Mouse (Mus musculus) MN1 (cell line): ENCODE measurements around the gene Ren1.
"Not testable (repeated sequence)": the region's sequence is repeated elsewhere in the genome, so short reads cannot be mapped to it uniquely, and the experiment has no call there.

Source experiments
- DNase-seq: peaks from one replicate; pipeline ENCODE4 v3.0.0-alpha.2; 2016; ENCODE audit warnings: low spot score

The Ren1 gene

DNA sequence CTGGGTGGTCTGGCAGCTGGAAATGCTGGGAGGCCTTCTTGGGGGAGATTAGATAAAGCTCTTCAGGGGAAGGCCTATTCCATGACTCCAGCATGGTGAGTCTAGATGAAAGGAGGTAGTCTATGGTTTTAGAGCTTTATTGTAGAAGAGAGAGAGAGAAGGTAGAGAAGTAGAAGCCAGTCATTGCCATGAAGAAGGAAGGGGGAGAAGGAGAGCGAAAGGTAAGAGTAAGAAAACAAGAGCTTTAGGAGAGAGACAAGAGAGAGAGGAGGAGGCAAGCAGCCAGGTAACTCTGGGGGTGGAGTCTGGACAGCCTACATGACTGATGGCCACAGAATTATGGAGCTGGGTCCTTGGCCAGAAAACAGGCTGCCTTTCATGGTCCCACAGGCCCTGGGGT, at the start of gene Ren1:
Ren1 (plus strand) TSS at position 301 of the 400 bp plus-strand sequence.
- no peak for DNase-seq

DNA sequence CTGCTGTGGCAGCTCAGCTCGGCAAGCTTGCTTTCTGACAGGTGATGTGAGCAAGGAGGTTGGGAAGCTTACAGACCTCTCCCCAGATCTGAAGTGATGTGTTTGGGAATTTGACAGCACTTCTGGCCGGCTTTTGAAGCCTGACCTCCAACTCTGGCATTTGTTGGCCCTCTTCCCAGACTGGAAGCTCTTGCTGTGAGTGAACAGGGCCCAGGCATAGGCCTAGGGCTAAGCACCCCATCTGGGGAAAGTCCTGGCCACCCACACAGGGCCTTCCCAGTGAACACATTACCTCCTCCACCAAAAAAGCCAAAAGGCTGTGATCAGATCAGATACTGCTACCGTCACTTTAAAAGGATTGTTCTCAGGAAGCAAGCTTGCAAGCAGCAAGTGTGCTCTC, 47.8 kb upstream of the Ren1 start:
- DNase-seq: peak; percentile 82

DNA sequence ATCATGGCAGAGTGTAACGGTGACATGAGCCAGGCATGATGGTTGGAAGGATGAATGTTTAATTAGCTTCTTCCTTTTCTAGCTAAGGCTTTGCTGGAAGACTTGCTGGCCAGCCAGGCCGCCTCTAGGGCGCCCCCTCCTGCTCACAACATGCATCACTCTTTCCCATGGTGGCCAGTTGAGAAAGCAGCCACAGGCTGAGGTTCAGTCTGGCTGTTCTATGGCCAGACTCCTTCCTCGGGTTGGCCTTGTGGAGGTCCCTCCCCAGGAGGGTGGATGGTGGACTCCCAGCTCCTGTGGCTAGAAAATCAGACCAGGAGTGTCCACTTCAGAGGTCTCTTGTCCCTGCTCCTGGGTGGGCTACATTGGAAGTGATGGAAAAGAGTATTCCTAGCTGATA, 43.5 kb upstream of the Ren1 start:
- DNase-seq: peak; percentile 73

DNA sequence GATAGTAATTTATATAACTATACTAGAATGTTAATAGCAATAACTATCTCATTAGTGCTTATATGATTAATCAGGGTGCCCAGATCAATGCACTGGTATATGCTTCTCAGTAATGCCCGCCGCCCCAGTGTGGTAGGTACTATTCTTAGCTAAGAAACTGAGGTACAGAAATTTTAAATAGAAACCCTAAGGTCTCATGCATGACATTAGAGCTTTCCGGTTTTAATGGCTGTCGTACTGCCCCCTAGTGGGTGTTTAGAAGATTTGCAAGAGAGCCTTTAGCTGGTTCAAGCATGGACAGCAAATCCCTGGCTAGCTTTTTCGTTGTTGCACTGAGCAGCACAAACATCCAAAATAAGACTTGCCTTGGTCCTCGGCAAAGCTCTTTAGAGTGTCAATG, 43.0 kb upstream of the Ren1 start:
- peak; percentile 83 for DNase-seq

GRCm38 (mm10) chr1:133309652-133310267, 40.5 kb upstream of the Ren1 start, which contains the start of gene Golt1a:
Gene Golt1a, plus strand, starts transcription at chr1:133309800.
- DNase-seq: no peak

DNA sequence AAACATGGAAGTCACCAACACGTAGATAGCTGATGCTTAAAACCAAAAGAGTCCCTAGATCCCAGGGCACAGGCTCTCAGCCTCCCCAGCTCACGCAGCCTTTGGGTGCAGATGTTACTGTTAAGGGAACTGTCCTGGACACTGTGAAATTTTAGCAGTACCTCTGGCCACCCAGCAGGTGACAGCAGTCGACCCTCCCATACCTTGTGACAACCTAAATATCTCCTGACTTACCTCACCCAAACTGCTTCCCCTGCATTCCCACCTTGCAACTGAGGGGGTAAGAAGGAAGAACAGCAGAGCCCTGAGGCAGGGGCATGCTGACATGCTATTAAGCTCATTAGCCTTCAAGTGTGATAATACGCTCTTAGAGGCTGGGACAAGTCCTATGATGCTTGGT, 39.1 kb upstream of the Ren1 start:
- peak; percentile 51 for DNase-seq

DNA sequence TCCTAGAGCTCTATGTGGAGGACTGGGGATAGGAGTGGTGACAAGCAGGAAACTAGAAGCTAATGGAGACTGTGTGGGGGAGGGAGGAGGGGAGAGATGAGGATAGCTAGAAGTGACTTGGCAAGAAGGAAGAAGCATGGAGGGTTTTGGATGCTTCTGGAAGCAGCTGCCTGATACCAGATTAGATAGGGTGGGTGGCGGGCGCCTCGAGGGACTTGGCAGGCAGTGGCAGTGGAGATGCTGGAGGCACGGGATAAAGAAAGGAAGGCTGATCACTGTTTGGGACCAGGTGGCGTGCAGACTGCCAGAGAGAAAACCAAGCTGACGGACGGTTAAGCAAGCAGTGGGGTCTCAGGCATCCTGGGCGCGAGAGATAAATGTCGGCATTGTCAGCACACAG, 38.4 kb upstream of the Ren1 start:
- DNase-seq: peak; percentile 48

- peak; percentile 59 for DNase-seq
Measured at GRCm38 (mm10) chr1:133314364-133314763, 35.9 kb upstream of the Ren1 start.

- DNase-seq: no peak
Measured at GRCm38 (mm10) chr1:133315775-133316174, 34.5 kb upstream of the Ren1 start.

DNA sequence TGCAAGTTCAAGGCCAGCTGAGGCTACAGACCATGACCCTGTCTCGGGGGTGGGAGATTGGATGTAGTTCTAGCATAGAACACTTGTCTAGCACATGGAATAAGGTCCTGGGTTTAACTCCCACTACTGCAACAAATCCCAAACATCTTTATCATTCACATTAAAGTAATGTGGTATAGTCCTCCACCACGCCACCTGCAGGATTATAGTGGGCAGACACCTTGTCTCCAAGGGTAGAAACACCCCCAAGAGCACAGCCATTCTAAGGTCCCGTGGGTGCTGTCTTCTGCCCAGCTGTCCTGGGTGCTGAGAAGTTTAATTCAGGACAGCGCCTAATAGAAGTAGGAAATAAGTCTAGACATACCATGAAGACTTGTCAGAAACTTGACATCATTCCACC, 33.7 kb upstream of the Ren1 start:
- DNase-seq: no peak

GRCm38 (mm10) chr1:133317149-133317548, 33.2 kb upstream of the Ren1 start:
- no peak for DNase-seq

GRCm38 (mm10) chr1:133321267-133321925, 28.9 kb upstream of the Ren1 start, which contains the start of gene Kiss1:
Gene Kiss1, plus strand, starts transcription at chr1:133321875.
- no peak for DNase-seq

- peak; percentile 60 for DNase-seq
Measured at GRCm38 (mm10) chr1:133323333-133323732, 27.0 kb upstream of the Ren1 start.

- no peak for DNase-seq
Measured at GRCm38 (mm10) chr1:133325951-133326350, 24.4 kb upstream of the Ren1 start.

GRCm38 (mm10) chr1:133327094-133327493, 23.2 kb upstream of the Ren1 start:
- DNase-seq: no peak

DNA sequence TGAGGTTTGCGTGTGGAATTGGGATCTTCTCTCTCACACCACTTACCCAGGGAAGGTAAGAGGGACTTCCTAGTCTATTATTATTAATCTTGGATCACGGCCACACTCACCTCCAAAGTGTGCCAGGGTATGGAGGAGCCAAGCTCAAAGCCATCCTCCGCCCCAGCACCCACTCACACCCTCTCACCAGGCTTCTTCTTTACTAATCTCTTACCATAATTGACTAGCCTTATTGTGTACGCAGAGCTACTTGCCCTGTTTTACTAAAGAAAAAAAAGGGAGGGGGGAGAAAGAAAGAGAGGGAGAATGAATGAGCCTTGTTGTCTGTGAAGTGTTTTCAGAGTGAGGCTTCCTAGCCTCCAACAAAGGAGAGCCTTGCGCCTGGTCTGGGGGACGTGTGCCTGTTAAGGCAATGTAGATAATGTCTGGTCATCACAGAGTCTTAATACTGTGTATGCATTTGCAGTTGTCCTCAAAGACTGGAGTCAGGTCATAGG, 22.0 kb upstream of the Ren1 start:
- DNase-seq: no peak

- no peak for DNase-seq
Measured at GRCm38 (mm10) chr1:133328896-133329637, 21.2 kb upstream of the Ren1 start.

DNA sequence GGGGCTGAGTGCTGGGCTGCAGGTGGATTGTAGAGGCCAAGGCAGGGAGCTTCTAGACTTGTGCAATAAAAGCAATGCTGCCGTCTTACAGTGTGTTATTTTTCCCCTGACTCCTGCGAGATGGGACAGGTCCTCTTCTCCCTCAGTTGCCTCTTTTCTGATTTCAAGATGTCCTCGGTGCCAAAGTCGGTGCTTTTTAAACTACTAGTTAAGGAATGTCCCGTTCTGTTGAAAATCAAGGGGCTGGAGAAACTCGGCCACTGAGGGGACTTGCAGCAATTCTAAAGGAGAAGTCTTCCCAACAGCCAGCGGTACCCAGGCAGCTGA, 20.7 kb upstream of the Ren1 start:
- DNase-seq: no peak

DNA sequence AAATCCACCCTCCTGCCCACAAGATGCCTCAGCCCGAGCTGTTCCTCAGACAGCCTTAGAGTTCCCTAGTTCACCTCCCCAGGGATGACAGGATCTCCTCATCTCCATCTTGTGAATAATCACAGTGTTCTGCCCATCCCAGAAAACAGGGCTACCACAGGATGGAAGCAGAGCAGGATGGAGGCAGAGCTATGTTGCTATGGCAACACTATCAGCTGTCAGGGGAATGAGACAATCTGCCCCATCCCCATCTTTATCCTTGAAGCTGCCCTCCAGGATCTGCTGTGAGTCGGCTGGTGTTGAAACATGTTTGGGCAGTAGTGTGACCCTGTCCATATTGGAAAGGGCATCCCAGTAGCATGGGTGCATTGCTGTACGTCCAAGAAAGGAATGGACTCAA, 19.2 kb upstream of the Ren1 start:
- DNase-seq: no peak

DNA sequence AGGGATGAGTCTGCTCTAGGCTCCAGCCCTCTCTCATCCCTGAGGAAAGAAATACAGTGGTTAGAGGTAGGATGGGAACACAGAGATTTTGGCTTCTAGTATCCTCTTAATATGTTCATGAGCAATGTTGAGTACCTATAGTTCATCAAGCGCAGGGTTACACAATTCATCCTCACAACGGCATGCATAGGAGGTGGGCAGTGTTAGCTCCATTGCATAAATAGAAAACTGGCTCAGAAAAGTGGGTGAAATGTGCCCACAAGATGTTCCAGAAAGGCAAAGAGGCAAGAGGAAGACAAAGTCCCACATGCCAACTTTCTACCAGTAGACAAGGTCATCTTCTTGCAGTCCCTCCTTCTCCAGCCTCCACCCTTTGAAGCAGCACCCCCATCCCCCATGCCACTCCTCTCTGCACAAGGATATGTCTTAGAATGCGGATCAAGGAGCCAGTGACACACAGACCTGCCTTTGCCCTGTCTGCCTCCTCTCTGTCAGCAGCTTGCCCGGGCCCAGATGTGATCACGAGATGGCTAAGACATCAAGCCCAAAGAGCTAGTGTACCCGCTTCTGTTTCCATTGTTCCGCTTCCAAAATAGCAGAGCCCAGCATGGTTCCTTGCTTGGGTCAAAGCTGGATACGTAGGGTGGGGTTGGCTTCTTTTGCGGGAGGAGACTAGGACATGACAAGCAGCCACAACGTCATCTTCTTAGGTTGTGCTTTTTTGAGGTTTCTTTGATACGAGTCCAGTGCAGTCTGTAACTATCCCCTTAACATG, 17.5 kb upstream of the Ren1 start:
- DNase-seq: no peak

DNA sequence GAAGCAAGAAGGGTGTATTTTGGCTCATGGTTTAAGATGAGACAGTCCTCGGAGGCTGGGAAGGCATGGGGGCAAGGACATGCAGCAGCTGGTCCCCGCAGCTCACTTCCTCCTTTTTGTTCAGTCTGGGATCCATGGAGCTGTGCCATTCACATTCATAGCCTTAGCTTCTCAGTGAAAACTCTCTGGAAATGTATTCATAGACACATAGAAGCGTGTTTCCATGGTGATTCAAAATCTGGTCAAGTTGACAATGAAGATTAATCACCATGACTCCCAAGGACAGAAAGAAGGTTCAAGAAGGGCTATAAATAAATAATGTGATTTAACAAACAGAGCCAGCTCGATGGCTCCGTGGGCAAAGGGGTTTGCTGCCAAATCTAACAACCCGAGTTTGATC, 16.4 kb upstream of the Ren1 start:
- DNase-seq: no peak

DNA sequence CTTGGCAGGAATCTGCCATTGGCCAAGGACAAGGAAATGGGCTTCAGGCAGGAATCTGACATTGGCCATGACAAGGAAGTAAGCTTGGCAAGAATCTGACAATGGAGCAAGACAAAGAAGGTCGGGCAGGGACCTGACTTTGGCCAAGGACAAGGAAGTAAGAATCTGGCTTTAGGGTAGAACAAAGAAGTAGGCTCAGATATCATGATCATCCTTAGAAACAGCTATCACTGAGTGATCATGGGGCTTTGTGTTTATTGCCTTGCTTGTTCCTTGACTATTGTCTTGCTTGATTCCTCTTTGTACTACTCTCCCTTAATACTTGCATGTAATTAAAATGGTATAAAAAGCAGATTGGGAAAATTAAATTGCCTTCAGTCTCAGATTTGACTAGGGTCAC, 9.9 kb upstream of the Ren1 start:
- not testable (repeated sequence) for DNase-seq
